Mouse (Mus musculus): ENCODE measurements around the gene Fam160a1.
A peak's percentile ranks its signal among the peaks of the same experiment; 100 is the strongest.

Gene Fam160a1

GRCm38 (mm10) chr3:85749348-85749747 is 67.7 kb downstream of the Fam160a1 start:
- DNase-seq (ENCODE audit: extremely low spot score, low spot score): no peak

- no peak for DNase-seq (ENCODE audit: extremely low spot score, low spot score)
These were observed 68.2 kb downstream of the Fam160a1 start for GRCm38 (mm10) chr3:85748863-85749262.

- DNase-seq (ENCODE audit: extremely low spot score, low spot score): no peak
These were observed 71.0 kb downstream of the Fam160a1 start for GRCm38 (mm10) chr3:85746116-85746515.

- DNase-seq (ENCODE audit: extremely low spot score, low spot score): no peak
These were observed 75.3 kb downstream of the Fam160a1 start for GRCm38 (mm10) chr3:85741767-85742166.

- no peak for DNase-seq (ENCODE audit: extremely low spot score, low spot score)
These were observed 78.5 kb downstream of the Fam160a1 start for GRCm38 (mm10) chr3:85738591-85738990.

- DNase-seq (ENCODE audit: extremely low spot score, low spot score): no peak
These were observed 83.0 kb downstream of the Fam160a1 start for GRCm38 (mm10) chr3:85733939-85734729.

GRCm38 (mm10) chr3:85727171-85727570 is 89.9 kb downstream of the Fam160a1 start:
- DNase-seq (ENCODE audit: extremely low spot score, low spot score): no peak

GRCm38 (mm10) chr3:85725971-85726370 is 91.1 kb downstream of the Fam160a1 start:
- DNase-seq (ENCODE audit: extremely low spot score, low spot score): no peak

- DNase-seq (ENCODE audit: extremely low spot score, low spot score): no peak
These were observed 92.0 kb downstream of the Fam160a1 start for GRCm38 (mm10) chr3:85725110-85725509.

- no peak for DNase-seq (ENCODE audit: extremely low spot score, low spot score)
These were observed 94.5 kb downstream of the Fam160a1 start for GRCm38 (mm10) chr3:85722581-85722980.

GRCm38 (mm10) chr3:85715764-85716297 is 101.3 kb downstream of the Fam160a1 start:
- no peak for DNase-seq (ENCODE audit: extremely low spot score, low spot score)

- no peak for DNase-seq (ENCODE audit: extremely low spot score, low spot score)
These were observed 103.0 kb downstream of the Fam160a1 start for GRCm38 (mm10) chr3:85713936-85714709.

GRCm38 (mm10) chr3:85710695-85711094 is 106.4 kb downstream of the Fam160a1 start:
- DNase-seq (ENCODE audit: extremely low spot score, low spot score): no peak

- peak; percentile 44 for DNase-seq (ENCODE audit: extremely low spot score, low spot score)
These were observed 109.7 kb downstream of the Fam160a1 start for GRCm38 (mm10) chr3:85707421-85707820.

GRCm38 (mm10) chr3:85703141-85703882 is 113.8 kb downstream of the Fam160a1 start:
- no peak for DNase-seq (ENCODE audit: extremely low spot score, low spot score)

- no peak for DNase-seq (ENCODE audit: extremely low spot score, low spot score)
These were observed 118.6 kb downstream of the Fam160a1 start for GRCm38 (mm10) chr3:85698496-85698895.

GRCm38 (mm10) chr3:85695056-85695455 is 122.0 kb downstream of the Fam160a1 start:
- DNase-seq (ENCODE audit: extremely low spot score, low spot score): no peak

GRCm38 (mm10) chr3:85693013-85693412 is 124.1 kb downstream of the Fam160a1 start:
- no peak for DNase-seq (ENCODE audit: extremely low spot score, low spot score)

- DNase-seq (ENCODE audit: extremely low spot score, low spot score): no peak
These were observed 126.0 kb downstream of the Fam160a1 start for GRCm38 (mm10) chr3:85691134-85691533.

- no peak for DNase-seq (ENCODE audit: extremely low spot score, low spot score)
These were observed 128.8 kb downstream of the Fam160a1 start for GRCm38 (mm10) chr3:85688341-85688740.

- no peak for DNase-seq (ENCODE audit: extremely low spot score, low spot score)
These were observed 131.8 kb downstream of the Fam160a1 start for GRCm38 (mm10) chr3:85685271-85685670.

GRCm38 (mm10) chr3:85683618-85684017 is 133.5 kb downstream of the Fam160a1 start:
- no peak for DNase-seq (ENCODE audit: extremely low spot score, low spot score)

All from neural tube, embryonic 10.5 days (tissue).